Mouse (Mus musculus) olfactory bulb, adult 2 months (tissue): Measurements from ENCODE around the gene Abcd1.

Experiments used
- CTCF ChIP-seq: fragments of 200-500 bp; IDR thresholded peaks from 2 replicates; pipeline ENCODE4 v1.5.1; 2012; ENCODE audit warnings: low read depth, mild to moderate bottlenecking, low read length, moderate library complexity; ENCODE audit not compliant: insufficient read depth
- POLR2A ChIP-seq: fragments of 200-500 bp; IDR thresholded peaks from 2 replicates; pipeline ENCODE4 v1.6.1; 2012; ENCODE audit warnings: mild to moderate bottlenecking, low read depth, low read length, moderate library complexity; ENCODE audit not compliant: insufficient read depth

GRCm38 (mm10) chrX:73675231-73675630, 41.2 kb upstream of the Abcd1 start:
- TF ChIP-seq CTCF, result no peak
- TF ChIP-seq POLR2A, result no peak
